Mouse (Mus musculus) liver, embryonic 14.5 days (tissue): ENCODE data around the gene Dph1. TPM values are rescaled to one million over a fixed set of nuclear protein-coding genes. Genes with fewer than 3 reads are reported as not detected.

Experiments
- ATAC-seq: fragments of 200-750 bp; cut with Nextera tagmentation; 2 replicates; pipeline ENCODE4 v1.8.0; 2017; ENCODE audit warnings: moderate number of reproducible peaks, mild to moderate bottlenecking, moderate library complexity; ENCODE audit not compliant: insufficient read depth
- DNase-seq, 3 experiments: peaks; one replicate each; pipeline ENCODE4 v3.0.0-alpha.2; 2012 to 2013; ENCODE audit warnings: low read depth in 3 of 3, low spot score in 3 of 3
- H3K27ac ChIP-seq: fragments of 300-500 bp; sonication (generic); 2 replicates; pipeline ENCODE4 v1.5.1; 2014; ENCODE audit warnings: moderate library complexity, mild to moderate bottlenecking, control low read depth, inconsistent platforms
- H3K27me3 ChIP-seq: fragments of 300-500 bp; sonication (generic); 2 replicates; pipeline ENCODE4 v1.6.1; 2014; ENCODE audit warnings: mild to moderate bottlenecking, low read length, moderate library complexity; ENCODE audit not compliant: control insufficient read depth, insufficient read depth
- H3K36me3 ChIP-seq: fragments of 300-500 bp; sonication (generic); replicated peaks from 2 replicates; pipeline ENCODE4 v1.6.1; 2014; ENCODE audit warnings: low read depth; ENCODE audit not compliant: control insufficient read depth, insufficient read depth
- H3K4me1 ChIP-seq, 2 experiments: fragments of 200-500 bp in 1 of 2; fragments of 300-500 bp in 1 of 2; sonication (generic) in 1 of 2; replicated peaks; 2 replicates each; pipeline ENCODE4 v1.6.1; 2012 to 2014; ENCODE audit warnings: antibody characterized with exemption in 1 of 2, inconsistent platforms in 1 of 2, low read length in 1 of 2; ENCODE audit not compliant: control insufficient read depth in 2 of 2, insufficient read depth in 2 of 2
- H3K4me2 ChIP-seq: fragments of 300-500 bp; sonication (generic); 2 replicates; pipeline ENCODE4 v1.6.1; 2014; ENCODE audit warnings: low read depth, mild to moderate bottlenecking, control low read depth, moderate library complexity
- H3K4me3 ChIP-seq, 2 experiments: fragments of 200-500 bp in 1 of 2; fragments of 300-500 bp in 1 of 2; sonication (generic) in 1 of 2; 2 replicates each; pipeline ENCODE4 v1.5.1; 2012 to 2014; ENCODE audit warnings: low read depth in 2 of 2, low read length in 2 of 2, mild to moderate bottlenecking in 2 of 2, control low read depth in 1 of 2, inconsistent platforms in 1 of 2, moderate library complexity in 1 of 2; ENCODE audit not compliant: insufficient read depth in 1 of 2
- H3K9ac ChIP-seq: fragments of 300-500 bp; sonication (generic); replicated peaks from 2 replicates; pipeline ENCODE4 v1.6.1; 2014; ENCODE audit warnings: mild to moderate bottlenecking, control low read depth, moderate library complexity
- H3K9me3 ChIP-seq: fragments of 300-500 bp; sonication (generic); 2 replicates; pipeline ENCODE4 v1.6.1; 2016; ENCODE audit warnings: low read length, mixed read lengths; ENCODE audit not compliant: control insufficient read depth
- CTCF ChIP-seq: IDR thresholded peaks from 2 replicates; pipeline ENCODE4 v1.5.1; 2016; ENCODE audit warnings: antibody characterized with exemption, low read depth, control low read depth
- EP300 ChIP-seq: IDR thresholded peaks from 2 replicates; pipeline ENCODE4 v1.6.1; 2016; ENCODE audit warnings: antibody characterized with exemption, low read depth
- WGBS: fragments of 180-500 bp; shearing (Covaris S2); extraction: QIAGEN DNeasy Blood & Tissue Kit; methylation state at CpG from one replicate; pipeline ENCODE4 v1.1.7; 2014; ENCODE audit not compliant: insufficient replicate concordance; 5-methylcytosine and 5-hydroxymethylcytosine counted together
- polyA plus RNA-seq, 2 experiments: library from polyadenylated mRNA; depleted of rRNA in 1 of 2; stranded (reverse) in 1 of 2; unstranded in 1 of 2; fragments of >200 nt; fragmentation: Nextera tagmentation in 1 of 2; extraction: Ambion mirVana in 1 of 2; gene quantifications; 2 replicates each; pipeline versions ENCODE4 v1.2.1 to v1.2.3; 2012 to 2014

The Dph1 gene
- polyA plus RNA-seq, 2 experiments: 9.8 TPM

GRCm38 (mm10) chr11:75199951-75200350, 8.9 kb upstream of the Dph1 start:
- H3K27ac ChIP-seq: no peak overlapping the region
- TF ChIP-seq CTCF (no peak), EP300 (no peak)
- H3K4me2 ChIP-seq: no peak overlapping the region
- no peaks in the 10 kb centered on the region for H3K36me3 ChIP-seq
- peaks cover 0 to 7% of the 10 kb centered on the region in 2 experiments; a peak in 1 of 4 replicates for H3K4me1 ChIP-seq
- H3K27me3 ChIP-seq: peaks cover 24% of the 10 kb centered on the region
- DNase-seq (no peak), ATAC-seq (no peak)
- 74% methylated on average over 5 of the region's 5 CpGs for WGBS
- H3K4me3 ChIP-seq: no peak overlapping the region
- H3K9me3 ChIP-seq: no peaks in the 10 kb centered on the region
- no peak overlapping the region for H3K9ac ChIP-seq

DNA sequence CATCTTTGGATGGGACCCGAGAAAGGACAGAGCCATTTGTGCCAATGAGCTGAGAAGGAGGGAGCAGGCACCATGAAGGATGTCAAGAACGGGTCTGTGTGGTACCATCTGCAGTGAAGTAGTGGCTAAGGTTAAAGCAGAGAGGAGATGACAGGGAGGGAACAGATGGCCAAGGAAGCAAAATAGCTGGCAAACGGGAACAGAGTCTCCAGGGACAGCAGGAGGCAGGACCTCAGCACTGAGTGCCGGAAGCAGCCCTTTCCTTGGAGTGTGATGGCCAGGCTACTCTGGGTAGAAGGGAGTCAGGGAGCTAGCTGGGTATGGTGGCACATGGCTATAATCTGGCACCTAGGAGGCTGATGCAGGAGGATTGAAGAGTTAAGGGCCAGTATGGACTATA, 7.8 kb upstream of the Dph1 start:
- H3K9me3 ChIP-seq: no peaks in the 10 kb centered on the region
- no peaks in the 10 kb centered on the region for H3K36me3 ChIP-seq
- H3K9ac ChIP-seq: no peak overlapping the region
- H3K27ac ChIP-seq: no peak overlapping the region
- no peak for ATAC-seq
- no peak for DNase-seq
- 63% methylated on average over 4 of the region's 4 CpGs for WGBS
- H3K4me2 ChIP-seq: no peak overlapping the region
- 0 out of 4 replicates have a peak, but pooled peaks cover 0 to 3% of the 10 kb centered on the region in 2 experiments for H3K4me1 ChIP-seq
- no peak for TF ChIP-seq CTCF
- no peak overlapping the region for H3K4me3 ChIP-seq
- H3K27me3 ChIP-seq: peaks cover 35% of the 10 kb centered on the region

- H3K4me2 ChIP-seq: no peak overlapping the region
- no peaks in the 10 kb centered on the region for H3K36me3 ChIP-seq
- 0 out of 4 replicates have a peak, but pooled peaks cover 0 to 3% of the 10 kb centered on the region in 2 experiments for H3K4me1 ChIP-seq
- no peak for DNase-seq
- no peak for ATAC-seq
- H3K9ac ChIP-seq: no peak overlapping the region
- peaks cover 44% of the 10 kb centered on the region for H3K27me3 ChIP-seq
- no peaks in the 10 kb centered on the region for H3K9me3 ChIP-seq
- 21% methylated on average over 7 of the region's 7 CpGs for WGBS
- no peak overlapping the region for H3K27ac ChIP-seq
- TF ChIP-seq CTCF: no peak
- no peak for TF ChIP-seq EP300
- no peak overlapping the region for H3K4me3 ChIP-seq
These were observed 6.9 kb upstream of the Dph1 start for GRCm38 (mm10) chr11:75197956-75198355.

GRCm38 (mm10) chr11:75196131-75196530, 5.1 kb upstream of the Dph1 start:
- DNase-seq (no peak), ATAC-seq (no peak)
- WGBS: 51% methylated on average over 6 of the region's 6 CpGs
- Histone ChIP-seq H3K27ac (no peak overlapping the region), H3K4me1 (0 out of 4 replicates have a peak, but pooled peaks cover 0 to 4% of the 10 kb centered on the region in 2 experiments), H3K4me3 (no peak overlapping the region), H3K27me3 (peaks cover 52% of the 10 kb centered on the region), H3K9ac (no peak overlapping the region), H3K4me2 (no peak overlapping the region), H3K9me3 (no peaks in the 10 kb centered on the region), H3K36me3 (no peaks in the 10 kb centered on the region)
- TF ChIP-seq EP300 (no peak), CTCF (no peak)

DNA sequence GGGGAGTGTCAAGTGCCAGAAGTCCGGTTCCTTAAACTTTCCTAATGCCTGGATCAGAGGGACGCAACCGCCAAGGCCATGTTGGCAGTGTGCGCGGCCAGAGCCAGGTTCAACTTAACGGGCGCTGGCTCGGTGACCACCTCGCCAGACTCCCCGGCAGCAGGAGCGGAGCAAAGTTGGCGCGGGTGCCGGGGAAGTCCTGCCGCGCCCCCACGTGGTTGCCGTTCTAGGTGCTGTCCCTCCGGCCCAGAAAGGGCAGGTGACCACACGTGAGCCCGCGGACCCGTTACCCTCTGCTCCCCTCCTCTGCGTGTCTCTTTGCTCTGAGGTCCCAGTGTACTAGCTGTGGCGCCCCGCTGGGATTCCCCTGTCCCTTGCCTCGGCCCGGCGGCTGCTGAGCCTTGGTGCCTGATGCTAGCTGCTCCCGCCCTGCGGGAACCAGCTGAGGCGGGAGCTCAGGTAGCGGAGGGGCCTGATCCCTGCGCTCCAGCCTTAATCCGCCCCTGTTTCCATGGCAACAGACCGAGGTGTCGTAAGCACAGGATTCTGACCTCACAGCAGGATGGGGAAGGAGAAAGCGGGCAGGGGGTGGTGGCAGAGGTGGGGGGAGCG, 3.9 kb upstream of the Dph1 start:
- Histone ChIP-seq H3K9ac (no peak overlapping the region), H3K27me3 (peaks cover 52% of the 10 kb centered on the region), H3K4me1 (peaks cover 0 to 8% of the 10 kb centered on the region in 2 experiments; a peak in 2 of 4 replicates), H3K4me2 (peak overlapping the region; percentile 56), H3K27ac (no peak overlapping the region), H3K36me3 (no peaks in the 10 kb centered on the region), H3K9me3 (no peaks in the 10 kb centered on the region), H3K4me3 (peak overlapping the region; percentile 8 to 37; a peak in 2 of 4 replicates)
- no peak for TF ChIP-seq EP300
- no peak for TF ChIP-seq CTCF
- ATAC-seq (no peak), DNase-seq (peak in 1 of 3 experiments; percentile 22)
- 1% methylated on average over 39 of the region's 39 CpGs for WGBS
